Mouse (Mus musculus) MEL (cell line): ENCODE data around the gene Gpx5. TPM values are rescaled to one million over a fixed set of nuclear protein-coding genes. Genes with fewer than 3 reads are reported as not detected.
A peak's percentile ranks its signal among the peaks of the same experiment; 100 is the strongest.

Experiments used
- DNase-seq: peaks from one replicate; pipeline ENCODE4 v3.0.0; 2011; ENCODE audit warnings: low read depth, low spot score
- H3K27ac ChIP-seq: 2 replicates; pipeline ENCODE4 v1.5.1; 2012; ENCODE audit warnings: low read depth, mild to moderate bottlenecking, control low read depth, low read length, moderate library complexity; ENCODE audit not compliant: control insufficient read depth
- H3K27me3 ChIP-seq, 2 experiments: fragments of 150-350 bp in 1 of 2; sonication (generic) in 1 of 2; 2 replicates each; pipeline ENCODE4 v1.6.1; 2012; ENCODE audit warnings: low read length in 2 of 2, mild to moderate bottlenecking in 2 of 2, improper control_type of control experiment in 1 of 2, moderate library complexity in 1 of 2; ENCODE audit not compliant: insufficient read depth in 2 of 2, control insufficient read depth in 1 of 2
- H3K36me3 ChIP-seq, 2 experiments: 2 replicates each; pipeline ENCODE4 v1.6.1; 2012 to 2014; ENCODE audit warnings: low read length in 2 of 2, improper control_type of control experiment in 1 of 2, inconsistent platforms in 1 of 2, mild to moderate bottlenecking in 1 of 2; ENCODE audit not compliant: insufficient read depth in 2 of 2, control insufficient read depth in 1 of 2
- H3K4me1 ChIP-seq, 2 experiments: fragments of 150-350 bp in 1 of 2; sonication (generic) in 1 of 2; 2 replicates each; pipeline ENCODE4 v1.6.1; 2012; ENCODE audit warnings: low read length in 2 of 2, improper control_type of control experiment in 1 of 2, mild to moderate bottlenecking in 1 of 2; ENCODE audit not compliant: insufficient read depth in 2 of 2, control insufficient read depth in 1 of 2
- H3K4me3 ChIP-seq, 2 experiments: fragments of 150-350 bp in 1 of 2; sonication (generic) in 1 of 2; 2 replicates each; pipeline ENCODE4 v1.5.1; 2012; ENCODE audit warnings: low read depth in 2 of 2, low read length in 2 of 2, mild to moderate bottlenecking in 2 of 2, moderate library complexity in 2 of 2, control low read depth in 1 of 2, improper control_type of control experiment in 1 of 2; ENCODE audit not compliant: control insufficient read depth in 1 of 2, insufficient read depth in 1 of 2
- H3K79me2 ChIP-seq: 2 replicates; pipeline ENCODE4 v1.6.1; 2012; ENCODE audit warnings: mild to moderate bottlenecking, low read length, moderate library complexity; ENCODE audit not compliant: control insufficient read depth, poor library complexity, insufficient read depth
- H3K9ac ChIP-seq: 2 replicates; pipeline ENCODE4 v1.6.1; 2012; ENCODE audit warnings: low read depth, mild to moderate bottlenecking, control low read depth, low read length, moderate library complexity; ENCODE audit not compliant: control insufficient read depth, poor library complexity, severe bottlenecking
- H3K9me3 ChIP-seq: fragments of 150-350 bp; sonication (generic); replicated peaks from 2 replicates; pipeline ENCODE4 v1.6.1; 2012; ENCODE audit warnings: mild to moderate bottlenecking, low read length, improper control_type of control experiment, moderate library complexity; ENCODE audit not compliant: insufficient read depth
- BHLHE40 ChIP-seq: IDR thresholded peaks from 2 replicates; pipeline ENCODE4 v1.6.1; 2012; ENCODE audit warnings: low read depth, mild to moderate bottlenecking, inconsistent platforms, low read length, improper control_type of control experiment, borderline replicate concordance
- CHD1 ChIP-seq: IDR thresholded peaks from 2 replicates; pipeline ENCODE4 v1.6.1; 2012; ENCODE audit warnings: low read depth, mild to moderate bottlenecking, inconsistent platforms, low read length, improper control_type of control experiment
- CHD2 ChIP-seq: IDR thresholded peaks from 2 replicates; pipeline ENCODE4 v1.6.1; 2011; ENCODE audit warnings: low read length, improper control_type of control experiment
- E2F4 ChIP-seq: IDR thresholded peaks from 2 replicates; pipeline ENCODE4 v1.6.1; 2011; ENCODE audit warnings: low read depth, low read length, improper control_type of control experiment, borderline replicate concordance
- EP300 ChIP-seq, 2 experiments: IDR thresholded peaks; 2 replicates each; pipeline ENCODE4 v1.6.1; 2011; ENCODE audit warnings: improper control_type of control experiment in 2 of 2, low read length in 2 of 2, low read depth in 1 of 2, mild to moderate bottlenecking in 1 of 2
- ETS1 ChIP-seq: IDR thresholded peaks from 2 replicates; pipeline ENCODE4 v1.6.1; 2012; ENCODE audit warnings: low read depth, mild to moderate bottlenecking, inconsistent platforms, low read length, improper control_type of control experiment, moderate library complexity
- GABPA ChIP-seq: IDR thresholded peaks from 2 replicates; pipeline ENCODE4 v1.6.1; 2012; ENCODE audit warnings: low read depth, mild to moderate bottlenecking, inconsistent platforms, low read length, improper control_type of control experiment, moderate library complexity
- JUND ChIP-seq: IDR thresholded peaks from 2 replicates; pipeline ENCODE4 v1.6.1; 2011; ENCODE audit warnings: low read depth, mild to moderate bottlenecking, improper control_type of control experiment, low read length
- MAFK ChIP-seq: IDR thresholded peaks from 2 replicates; pipeline ENCODE4 v1.6.1; 2011; ENCODE audit warnings: low read depth, mild to moderate bottlenecking, low read length, improper control_type of control experiment, borderline replicate concordance
- MAZ ChIP-seq: IDR thresholded peaks from 2 replicates; pipeline ENCODE4 v1.6.1; 2012; ENCODE audit warnings: low read depth, mild to moderate bottlenecking, inconsistent platforms, low read length, improper control_type of control experiment
- NELFE ChIP-seq: IDR thresholded peaks from 2 replicates; pipeline ENCODE4 v1.6.1; 2011; ENCODE audit warnings: low read depth, low read length, improper control_type of control experiment
- NRF1 ChIP-seq: IDR thresholded peaks from 2 replicates; pipeline ENCODE4 v1.6.1; 2014; ENCODE audit warnings: low read depth, mild to moderate bottlenecking, inconsistent platforms, low read length, improper control_type of control experiment, moderate library complexity; ENCODE audit not compliant: poor library complexity, insufficient read depth, severe bottlenecking
- POLR2A ChIP-seq, 2 experiments: IDR thresholded peaks; 2 replicates each; pipeline ENCODE4 v1.6.1; 2011 to 2012; ENCODE audit warnings: low read length in 2 of 2, mild to moderate bottlenecking in 2 of 2, control low read depth in 1 of 2, improper control_type of control experiment in 1 of 2, low read depth in 1 of 2, moderate library complexity in 1 of 2; ENCODE audit not compliant: control insufficient read depth in 1 of 2, insufficient read depth in 1 of 2, poor library complexity in 1 of 2
- POLR2AphosphoS5 ChIP-seq: IDR thresholded peaks from 2 replicates; pipeline ENCODE4 v1.6.1; 2012; ENCODE audit warnings: low read depth, borderline replicate concordance, mild to moderate bottlenecking, inconsistent platforms, low read length, moderate library complexity, mixed read lengths
- SMC3 ChIP-seq: IDR thresholded peaks from 2 replicates; pipeline ENCODE4 v1.6.1; 2011; ENCODE audit warnings: low read depth, low read length, improper control_type of control experiment
- TCF12 ChIP-seq: IDR thresholded peaks from 2 replicates; pipeline ENCODE4 v1.6.1; 2014; ENCODE audit warnings: low read depth, mild to moderate bottlenecking, inconsistent platforms, low read length, improper control_type of control experiment, moderate library complexity
- UBTF ChIP-seq: IDR thresholded peaks from 2 replicates; pipeline ENCODE4 v1.6.1; 2012; ENCODE audit warnings: low read depth, mild to moderate bottlenecking, inconsistent platforms, low read length, improper control_type of control experiment, moderate library complexity, borderline replicate concordance; ENCODE audit not compliant: insufficient read depth
- USF1 ChIP-seq: IDR thresholded peaks from 2 replicates; pipeline ENCODE4 v1.6.1; 2014; ENCODE audit warnings: low read depth, mild to moderate bottlenecking, inconsistent platforms, low read length, improper control_type of control experiment, moderate library complexity
- ZC3H11A ChIP-seq: IDR thresholded peaks from 2 replicates; pipeline ENCODE4 v1.6.1; 2012; ENCODE audit warnings: low read depth, mild to moderate bottlenecking, inconsistent platforms, low read length, improper control_type of control experiment
- ZMIZ1 ChIP-seq: IDR thresholded peaks from 2 replicates; pipeline ENCODE4 v1.6.1; 2012; ENCODE audit warnings: low read depth, mild to moderate bottlenecking, inconsistent platforms, low read length, improper control_type of control experiment, moderate library complexity
- ZNF384 ChIP-seq: IDR thresholded peaks from 2 replicates; pipeline ENCODE4 v1.6.1; 2012; ENCODE audit warnings: low read depth, mild to moderate bottlenecking, inconsistent platforms, low read length, improper control_type of control experiment
- polyA plus RNA-seq, 2 experiments: library from polyadenylated mRNA; stranded (reverse) in 1 of 2; unstranded in 1 of 2; fragments of >175 nt in 1 of 2; fragments of >200 nt in 1 of 2; gene quantifications; 2 replicates each; pipeline versions ENCODE4 v1.2.1 to v1.2.4; 2012; ENCODE audit warnings: low replicate concordance in 2 of 2, low read depth in 1 of 2; ENCODE audit not compliant: insufficient read length in 2 of 2, insufficient read depth in 1 of 2, missing spikeins in 1 of 2
- total RNA-seq: library from RNA; depleted of rRNA; stranded (reverse); fragments of 300-350 nt; gene quantifications from 2 replicates; pipeline ENCODE4 v1.2.3, GENCODE M21; 2012

Gene Gpx5
- total and polyA plus RNA-seq, 3 experiments = not detected

- TF ChIP-seq MAZ = no peak
These were observed 38.5 kb downstream of the Gpx5 start (continued) for GRCm38 (mm10) chr13:21253986-21254385.

- Histone ChIP-seq H3K4me1 (peaks cover 0 to 1% of the 10 kb centered on the region in 2 experiments; a peak in 1 of 4 replicates), H3K27ac (no peak overlapping the region), H3K4me3 (peak overlapping the region; percentile 62 to 77), H3K9me3 (no peaks in the 10 kb centered on the region), H3K27me3 (no peaks in the 10 kb centered on the region), H3K36me3 (peaks cover 0 to 8% of the 10 kb centered on the region in 2 experiments; a peak in 2 of 4 replicates), H3K79me2 (no peaks in the 10 kb centered on the region), H3K9ac (peak overlapping the region; percentile 52)
- no peak for DNase-seq
- TF ChIP-seq POLR2AphosphoS5 = no peak
- no peak for TF ChIP-seq NRF1
- TF ChIP-seq ZNF384 = no peak
- no peak for TF ChIP-seq CHD2
- no peak for TF ChIP-seq NELFE
These were observed 39.0 kb downstream of the Gpx5 start for GRCm38 (mm10) chr13:21253569-21253968.

GRCm38 (mm10) chr13:21253040-21253439, 39.5 kb downstream of the Gpx5 start:
- peaks cover 0 to 9% of the 10 kb centered on the region in 2 experiments; a peak in 2 of 4 replicates for H3K36me3 ChIP-seq
- DNase-seq = no peak
- no peak overlapping the region for H3K9ac ChIP-seq
- TF ChIP-seq CHD1 (no peak), TCF12 (no peak), MAZ (no peak), UBTF (no peak), EP300 (IDR thresholded peaks at IDR 0.05; ENCODE audit: low read depth in 1 of 2, low read length in 2 of 2) (no peak), POLR2A (IDR thresholded peaks at IDR 0.05; ENCODE audit: control insufficient read depth in 1 of 2, insufficient read depth in 1 of 2, low read depth in 1 of 2, low read length in 2 of 2, poor library complexity in 1 of 2) (no peak), E2F4 (no peak), ZC3H11A (no peak), ETS1 (no peak), USF1 (no peak), JUND (no peak), GABPA (no peak), ZMIZ1 (no peak), MAFK (no peak), SMC3 (no peak), BHLHE40 (no peak)
- TF ChIP-seq, all 39 proteins: peak for 0
- H3K4me1 ChIP-seq = peaks cover 0 to 6% of the 10 kb centered on the region in 2 experiments; a peak in 2 of 4 replicates
- H3K27me3 ChIP-seq = no peaks in the 10 kb centered on the region
- H3K9me3 ChIP-seq = no peaks in the 10 kb centered on the region
- H3K4me3 ChIP-seq = no peak overlapping the region
- H3K27ac ChIP-seq = no peak overlapping the region
- H3K79me2 ChIP-seq = no peaks in the 10 kb centered on the region
